Mouse (Mus musculus) liver, embryonic 14.5 days (tissue): ENCODE measurements around the gene Cenpe.

Experiments
- CTCF ChIP-seq: IDR thresholded peaks from 2 replicates; pipeline ENCODE4 v1.5.1; 2016; ENCODE audit warnings: antibody characterized with exemption, low read depth, control low read depth
- EP300 ChIP-seq: IDR thresholded peaks from 2 replicates; pipeline ENCODE4 v1.6.1; 2016; ENCODE audit warnings: antibody characterized with exemption, low read depth

DNA sequence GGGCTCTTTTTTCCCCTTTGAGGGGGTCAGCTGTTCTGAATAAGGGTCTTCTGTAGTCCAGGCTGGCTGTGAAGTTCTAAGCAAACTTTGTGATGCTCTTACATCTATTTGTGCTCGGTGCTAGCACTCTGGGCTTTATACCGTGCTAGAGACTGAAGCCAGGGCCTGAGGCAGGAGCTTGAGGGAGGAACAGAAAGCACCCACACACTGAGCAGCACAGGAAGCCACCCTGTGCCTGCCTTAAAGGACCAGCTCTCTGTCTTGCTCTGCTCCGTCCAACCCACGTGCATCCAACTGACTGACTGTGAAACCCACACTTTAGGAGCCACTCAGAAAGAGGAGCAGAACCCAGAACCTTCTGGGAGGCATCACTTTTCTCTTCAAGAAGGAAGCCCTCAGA is 67.8 kb downstream of the Cenpe start:
- TF ChIP-seq CTCF = no peak
- no peak for TF ChIP-seq EP300
